Mouse (Mus musculus): ENCODE measurements at regions not wholly inside any gene's neighbourhood (a gene's known extent, or its start where the extent isn't known, plus 50 kb on each side); places are given as distances from the start of the nearest gene placed in this dataset.

DNA sequence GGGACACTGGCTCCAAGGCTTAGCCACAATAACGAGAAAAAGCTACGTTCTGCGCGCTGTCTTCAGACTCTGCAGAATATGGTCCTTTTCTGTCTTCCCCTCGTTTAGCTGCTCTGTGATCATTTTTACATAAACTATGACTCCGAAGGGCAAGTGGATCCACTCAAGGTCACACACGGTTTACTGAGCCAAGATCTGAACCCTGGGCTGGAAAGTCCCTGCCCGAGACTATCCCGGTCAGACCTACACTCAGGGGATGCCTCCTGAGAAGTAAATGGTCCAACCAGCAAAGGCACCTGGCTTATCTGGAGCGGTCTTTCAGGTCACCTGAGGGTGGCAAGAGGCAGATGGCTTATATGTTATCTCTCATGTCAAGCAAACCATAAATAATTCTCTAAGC, 204.1 kb downstream of the Atp23 start:
- Histone ChIP-seq H3K27me3 (replicated peaks) (no peaks in the 10 kb centered on the region), H3K4me1 (no peaks in the 10 kb centered on the region), H3K36me3 (replicated peaks; ENCODE audit: low read length) (no peaks in the 10 kb centered on the region), H3K9me3 (peaks cover 28% of the 10 kb centered on the region), H3K4me3 (replicated peaks) (no peak overlapping the region)
- TF ChIP-seq FLI1 (IDR thresholded peaks at IDR 0.05; ENCODE audit: low read length) (no peak), GATA1 (IDR thresholded peaks at IDR 0.05; ENCODE audit: borderline replicate concordance, low read length) (no peak)

DNA sequence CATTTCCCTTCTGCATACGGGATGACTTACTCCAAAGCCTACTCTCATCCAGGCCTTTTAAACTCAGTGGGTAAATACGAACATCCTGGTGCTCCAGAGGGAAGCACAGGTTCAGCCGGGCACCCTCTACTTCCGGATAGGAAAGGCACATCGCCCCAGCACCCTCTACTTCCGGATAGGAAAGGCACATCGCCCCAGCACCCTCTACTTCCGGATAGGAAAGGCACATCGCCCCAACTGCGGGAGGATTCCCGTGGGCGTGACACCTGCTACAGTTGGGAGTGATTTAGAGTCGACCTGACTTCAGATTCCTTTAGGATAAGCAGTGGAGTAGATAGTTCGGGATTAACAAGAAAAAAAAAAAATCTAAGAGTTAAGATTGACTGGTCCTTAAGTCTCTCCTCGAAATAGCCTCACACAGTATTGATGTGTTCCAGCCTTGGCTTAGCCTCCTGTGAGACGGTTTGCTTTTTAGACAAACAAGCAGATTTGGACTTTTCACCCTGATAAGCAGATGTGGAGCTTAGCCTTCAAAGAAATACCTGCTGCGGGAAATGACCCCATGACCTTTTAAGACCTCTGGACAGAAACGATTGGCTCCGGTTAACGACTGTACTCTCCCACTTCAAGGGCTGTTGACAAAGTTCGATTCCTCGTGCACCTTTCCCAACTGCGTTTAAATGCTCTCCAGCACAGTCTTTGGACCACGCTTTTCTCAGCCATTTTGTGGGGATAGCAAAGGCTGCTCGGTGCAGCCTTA, 210.1 kb downstream of the Atp23 start:
- Histone ChIP-seq H3K27me3 (replicated peaks) (no peaks in the 10 kb centered on the region), H3K36me3 (replicated peaks; ENCODE audit: low read length) (no peaks in the 10 kb centered on the region), H3K4me1 (no peaks in the 10 kb centered on the region), H3K4me3 (replicated peaks) (no peak overlapping the region), H3K9me3 (peaks cover 18% of the 10 kb centered on the region; the same call in 1 of the 2 replicates)
- no peak for TF ChIP-seq FLI1 (IDR thresholded peaks at IDR 0.05; ENCODE audit: low read length)
- no peak for TF ChIP-seq GATA1 (IDR thresholded peaks at IDR 0.05; ENCODE audit: borderline replicate concordance, low read length)

DNA sequence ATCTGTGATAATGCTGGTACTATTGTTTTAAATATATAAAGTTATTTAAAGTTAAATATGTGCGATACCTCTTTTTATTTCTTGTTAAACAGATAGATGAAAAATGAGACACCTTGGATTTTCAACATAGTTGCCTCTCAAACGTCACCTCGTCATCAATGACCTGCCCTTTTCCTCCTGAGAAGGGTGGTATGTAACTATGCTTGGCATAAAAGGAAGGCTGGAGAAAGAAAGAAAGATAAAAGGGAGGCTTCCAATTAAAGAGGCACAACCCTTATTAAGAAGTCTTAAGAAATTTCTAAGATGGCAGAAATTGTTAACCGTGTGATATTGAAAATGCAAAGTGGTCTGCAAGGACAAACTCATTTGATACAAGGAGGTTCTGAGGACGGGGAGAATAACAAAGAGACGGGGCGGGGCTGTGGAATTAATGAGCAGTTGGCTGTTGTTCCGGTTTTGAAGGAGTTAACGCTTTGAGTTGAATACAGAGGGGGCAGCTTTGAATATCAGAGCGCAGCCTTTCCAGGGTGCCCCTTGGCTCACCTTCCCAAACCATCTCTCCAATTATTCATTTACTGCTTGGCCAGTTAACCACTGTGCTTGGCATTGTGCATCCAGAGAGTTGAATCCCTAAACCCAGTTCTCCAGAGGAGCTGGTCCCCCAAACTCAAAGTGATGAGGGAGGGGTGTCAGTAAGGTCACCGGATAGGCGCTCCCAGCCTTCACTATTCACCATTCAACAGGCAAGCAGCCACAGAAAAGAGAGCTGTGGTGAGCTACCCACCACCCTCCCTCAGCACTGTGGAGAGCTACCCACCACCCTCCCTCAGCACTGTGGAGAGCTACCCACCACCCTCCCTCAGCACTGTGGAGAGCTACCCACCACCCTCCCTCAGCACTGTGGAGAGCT, 220.6 kb downstream of the Atp23 start:
- H3K4me3 ChIP-seq (replicated peaks): no peak overlapping the region
- no peaks in the 10 kb centered on the region for H3K27me3 ChIP-seq (replicated peaks)
- no peaks in the 10 kb centered on the region for H3K4me1 ChIP-seq
- TF ChIP-seq FLI1 (IDR thresholded peaks at IDR 0.05; ENCODE audit: low read length) (no peak), GATA1 (IDR thresholded peaks at IDR 0.05; ENCODE audit: borderline replicate concordance, low read length) (no peak)
- peaks cover 16% of the 10 kb centered on the region for H3K9me3 ChIP-seq
- H3K36me3 ChIP-seq (replicated peaks; ENCODE audit: low read length): no peaks in the 10 kb centered on the region

DNA sequence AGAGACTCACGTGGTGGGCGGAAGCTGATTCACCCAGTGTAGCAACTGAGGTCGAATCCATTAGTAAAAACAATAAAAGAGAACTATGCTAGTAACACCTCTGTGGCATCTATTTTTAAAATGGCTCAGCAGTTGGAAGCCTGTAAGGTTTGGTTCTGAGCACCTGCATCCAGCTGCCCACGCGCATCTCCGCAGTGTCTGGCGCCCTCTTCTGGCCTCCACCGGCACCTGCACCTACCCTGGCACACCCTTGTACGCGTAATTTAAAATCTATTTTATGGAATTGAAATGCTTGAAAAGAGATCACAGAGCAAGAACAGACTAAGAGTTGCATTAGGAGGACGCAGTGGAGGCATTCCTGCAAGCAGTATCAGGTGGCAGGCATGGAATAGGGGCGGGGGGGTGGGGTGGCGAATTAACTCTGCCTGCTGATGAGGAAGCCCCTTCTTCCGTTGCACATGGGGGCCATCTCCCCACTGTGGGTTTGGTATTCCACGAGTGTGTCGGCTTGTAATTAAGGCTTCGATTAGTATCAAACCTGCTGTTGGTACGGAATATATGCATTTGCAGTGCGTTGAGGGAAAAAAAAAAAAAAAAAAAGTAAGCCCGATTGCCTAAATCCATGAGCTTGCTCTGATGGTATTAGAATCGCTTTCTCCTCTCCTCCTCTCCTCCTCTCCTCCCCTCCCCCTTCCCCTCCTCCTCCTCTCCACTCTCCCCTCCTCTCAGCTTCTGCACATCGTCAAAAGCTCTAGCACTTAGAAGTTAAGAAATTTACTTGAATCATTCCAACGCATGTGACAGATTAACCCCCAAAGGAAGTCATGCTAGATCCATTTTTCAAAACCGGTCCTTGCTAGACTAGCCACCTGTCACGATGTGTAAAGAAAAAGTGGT, 221.7 kb downstream of the Atp23 start:
- no peaks in the 10 kb centered on the region for H3K27me3 ChIP-seq (replicated peaks)
- TF ChIP-seq FLI1 (IDR thresholded peaks at IDR 0.05; ENCODE audit: low read length): no peak
- TF ChIP-seq GATA1 (IDR thresholded peaks at IDR 0.05; ENCODE audit: borderline replicate concordance, low read length): no peak

DNA sequence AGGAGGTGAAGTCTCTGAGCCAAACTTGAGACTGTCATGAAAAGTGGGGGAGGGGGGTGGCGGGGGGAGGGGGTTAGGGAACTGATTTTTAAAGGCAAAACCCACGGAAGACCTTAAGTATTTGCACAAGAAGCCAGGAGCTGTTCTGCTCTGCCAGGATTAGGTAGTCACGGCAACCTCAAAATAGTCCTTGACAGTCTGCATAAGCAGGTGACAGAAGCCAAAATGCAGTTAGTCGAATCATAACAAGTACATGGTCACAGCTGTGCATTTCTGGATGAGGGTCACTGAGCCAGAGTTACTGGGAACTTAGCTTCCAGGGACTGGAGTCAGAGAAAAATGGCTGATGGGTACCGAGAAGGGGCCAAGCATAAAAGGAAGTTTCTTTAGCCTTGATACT, 227.7 kb downstream of the Atp23 start:
- H3K36me3 ChIP-seq (replicated peaks; ENCODE audit: low read length): no peaks in the 10 kb centered on the region
- no peaks in the 10 kb centered on the region for H3K4me1 ChIP-seq
- no peaks in the 10 kb centered on the region for H3K27me3 ChIP-seq (replicated peaks)
- no peak overlapping the region for H3K4me3 ChIP-seq (replicated peaks)
- H3K9me3 ChIP-seq: peaks cover 24% of the 10 kb centered on the region
- TF ChIP-seq GATA1 (IDR thresholded peaks at IDR 0.05; ENCODE audit: borderline replicate concordance, low read length): no peak
- TF ChIP-seq FLI1 (IDR thresholded peaks at IDR 0.05; ENCODE audit: low read length): no peak

More for the DNA sequence above, 221.7 kb downstream of the Atp23 start:
- Histone ChIP-seq H3K4me3 (replicated peaks) (no peak overlapping the region), H3K4me1 (no peaks in the 10 kb centered on the region), H3K36me3 (replicated peaks; ENCODE audit: low read length) (no peaks in the 10 kb centered on the region), H3K9me3 (peaks cover 16% of the 10 kb centered on the region)

DNA sequence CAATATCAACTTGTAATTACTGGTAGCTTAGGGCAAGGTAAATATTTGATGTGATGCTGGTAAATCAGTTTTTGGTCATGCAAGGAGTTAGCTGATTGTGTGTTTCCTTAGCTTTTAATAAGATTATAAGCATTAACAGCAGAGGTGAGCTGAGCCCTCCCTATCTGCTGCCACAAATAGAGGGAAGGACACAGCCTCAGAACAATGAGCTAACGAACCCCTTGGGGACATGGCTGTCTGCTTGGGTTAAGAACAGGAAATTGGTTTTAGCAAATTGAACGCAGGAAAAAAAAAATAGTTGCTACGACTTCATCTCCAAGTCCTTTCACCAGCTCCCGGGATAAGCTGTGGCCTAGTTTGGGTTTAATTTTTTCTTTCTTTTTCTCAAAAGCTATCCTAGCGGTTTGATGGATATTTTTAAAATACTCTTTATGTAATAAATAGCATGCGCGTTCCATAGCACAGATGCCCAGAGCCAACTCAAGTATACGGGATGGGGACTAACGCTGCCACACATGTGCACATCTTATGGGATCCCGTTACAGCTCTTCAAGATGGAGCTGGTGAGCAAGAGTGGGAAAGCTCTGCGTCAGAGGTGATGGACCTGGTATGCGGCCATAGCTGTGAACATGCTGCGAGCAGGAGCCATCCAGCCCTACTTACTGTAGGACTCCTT, 236.6 kb downstream of the Atp23 start:
- H3K36me3 ChIP-seq (replicated peaks; ENCODE audit: low read length): no peaks in the 10 kb centered on the region
- H3K4me1 ChIP-seq: no peaks in the 10 kb centered on the region
- H3K27me3 ChIP-seq (replicated peaks): no peaks in the 10 kb centered on the region
- TF ChIP-seq FLI1 (IDR thresholded peaks at IDR 0.05; ENCODE audit: low read length) (no peak), GATA1 (IDR thresholded peaks at IDR 0.05; ENCODE audit: borderline replicate concordance, low read length) (no peak)
- no peak overlapping the region for H3K4me3 ChIP-seq (replicated peaks)
- H3K9me3 ChIP-seq: peaks cover 37% of the 10 kb centered on the region

DNA sequence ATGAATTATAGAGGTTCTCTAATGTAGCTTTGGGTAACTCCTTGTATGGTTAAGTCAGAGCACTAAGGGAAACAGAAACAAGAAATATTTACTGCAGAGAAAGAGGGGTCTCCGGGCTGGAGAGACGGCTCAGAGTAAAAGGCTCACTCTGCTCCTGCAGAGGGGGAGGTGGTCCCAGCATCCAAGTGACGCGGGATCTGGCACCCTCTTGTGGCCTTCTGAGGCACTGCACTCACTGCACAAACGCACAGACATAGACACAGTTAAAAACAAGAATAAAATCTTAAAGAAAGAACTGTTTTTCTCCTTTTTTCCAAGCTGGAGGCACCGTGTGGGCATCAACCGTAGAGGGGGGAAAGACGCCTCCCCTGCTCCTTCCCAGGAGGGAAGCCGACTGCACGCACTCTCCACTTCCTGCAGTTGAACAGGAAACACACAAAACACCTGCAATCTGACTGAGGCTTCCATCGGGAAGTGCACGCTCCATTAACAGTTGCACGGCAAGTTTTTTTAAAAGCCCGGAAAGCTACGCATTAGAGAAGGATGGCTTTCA, 237.6 kb downstream of the Atp23 start:
- Histone ChIP-seq H3K4me3 (replicated peaks) (no peak overlapping the region), H3K27me3 (replicated peaks) (no peaks in the 10 kb centered on the region), H3K9me3 (peaks cover 39% of the 10 kb centered on the region), H3K4me1 (no peaks in the 10 kb centered on the region), H3K36me3 (replicated peaks; ENCODE audit: low read length) (no peaks in the 10 kb centered on the region)
- TF ChIP-seq FLI1 (IDR thresholded peaks at IDR 0.05; ENCODE audit: low read length): no peak
- no peak for TF ChIP-seq GATA1 (IDR thresholded peaks at IDR 0.05; ENCODE audit: borderline replicate concordance, low read length)

DNA sequence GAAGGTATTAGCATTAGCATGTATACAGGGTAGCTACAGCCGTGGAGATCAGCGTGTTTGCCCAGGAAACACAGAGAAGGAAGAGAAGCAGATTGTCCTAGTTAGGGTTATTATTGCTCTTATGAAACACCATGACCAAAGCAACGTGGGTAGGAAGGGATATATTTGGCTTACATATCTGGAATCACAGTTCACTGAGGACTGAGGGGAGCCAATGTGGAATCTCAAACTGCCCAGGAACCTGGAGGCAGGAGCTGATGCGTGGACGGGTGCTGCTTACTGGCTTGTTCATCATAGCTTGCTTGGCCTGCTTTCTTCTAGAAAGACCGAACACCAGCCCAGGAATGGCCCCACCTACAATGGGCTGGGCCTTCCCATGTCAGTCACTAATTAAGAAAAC, 238.4 kb downstream of the Atp23 start:
- Histone ChIP-seq H3K4me1 (no peaks in the 10 kb centered on the region), H3K9me3 (peaks cover 39% of the 10 kb centered on the region), H3K27me3 (replicated peaks) (no peaks in the 10 kb centered on the region), H3K36me3 (replicated peaks; ENCODE audit: low read length) (no peaks in the 10 kb centered on the region), H3K4me3 (replicated peaks) (no peak overlapping the region)
- TF ChIP-seq GATA1 (IDR thresholded peaks at IDR 0.05; ENCODE audit: borderline replicate concordance, low read length): no peak
- no peak for TF ChIP-seq FLI1 (IDR thresholded peaks at IDR 0.05; ENCODE audit: low read length)

All from megakaryocyte, embryonic 14.5 days (primary cell).